Mouse (Mus musculus): Measurements from ENCODE around the gene Tmem98. TPM values are rescaled to one million over a fixed set of nuclear protein-coding genes. Genes with fewer than 3 reads are reported as not detected.

Tmem98 gene
- total and polyA plus RNA-seq, 3 experiments: 12.7 to 21.3 (median 18.4) TPM

DNA sequence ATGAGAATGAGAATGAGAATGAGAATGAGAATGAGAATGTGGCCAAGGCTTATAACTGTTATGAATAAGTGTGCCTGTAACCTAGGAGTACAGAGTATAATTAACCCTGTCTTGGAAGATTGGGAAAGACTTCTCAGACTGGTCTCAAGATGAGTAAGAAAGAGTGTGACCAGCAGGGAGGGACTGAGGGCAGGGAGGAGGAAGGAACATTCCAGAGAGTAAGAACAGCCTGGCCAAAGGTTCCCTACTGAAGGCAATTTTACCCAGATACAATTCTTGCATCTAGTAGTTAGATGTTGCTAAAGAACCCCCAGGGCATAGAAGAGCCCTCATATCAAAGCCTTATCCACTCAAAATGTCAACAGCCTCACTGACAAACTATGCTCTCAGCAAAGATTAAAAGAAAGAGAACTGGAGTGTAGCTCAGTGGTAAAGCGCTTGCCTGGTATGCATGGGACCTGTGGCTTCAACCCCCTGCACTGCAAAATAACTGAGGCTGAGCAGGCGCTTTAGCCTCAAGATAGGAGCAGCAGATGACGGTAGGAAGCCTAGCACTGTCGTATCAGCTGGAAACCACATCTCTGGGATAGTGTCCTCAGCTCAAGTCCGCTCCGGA, 37.3 kb upstream of the Tmem98 start:
- no peak for DNase-seq (ENCODE audit: extremely low read depth)
- dilution Hi-C loops (cut with MboI; ENCODE audit: extremely low pct_ligation_motif_present, extremely low pct_unique_long_range_greater_than_20kb, low sequenced_read_pairs): no loop called here
- Histone ChIP-seq H3K9ac (ENCODE audit: insufficient read depth, low read depth) (no peak overlapping the region), H3K4me3 (replicated peaks in 1 of 3; ENCODE audit: low read depth in 2 of 3, low read length in 2 of 3, poor library complexity in 1 of 3) (no peak overlapping the region), H3K9me3 (replicated peaks; ENCODE audit: low read length) (no peaks in the 10 kb centered on the region), H3K27me3 (replicated peaks) (no peaks in the 10 kb centered on the region), H3K4me1 (ENCODE audit: control insufficient read depth in 1 of 2, insufficient read depth in 2 of 2) (no peaks in the 10 kb centered on the region), H3K79me2 (replicated peaks; ENCODE audit: control insufficient read depth, extremely low read depth, insufficient read depth, poor library complexity, severe bottlenecking) (no peaks in the 10 kb centered on the region), H3K27ac (ENCODE audit: insufficient read depth, low read depth) (no peak overlapping the region), H3K36me3 (replicated peaks in 1 of 2; ENCODE audit: control insufficient read depth in 1 of 2, insufficient read depth in 1 of 2, low read length in 1 of 2) (peaks cover 0 to 3% of the 10 kb centered on the region in 2 experiments), H3K4me2 (ENCODE audit: insufficient read depth, low read depth, poor library complexity, severe bottlenecking) (no peak overlapping the region)
- in situ Hi-C loops (cut with MboI; ENCODE audit: low pct_ligation_motif_present, low pct_unique_long_range_greater_than_20kb, low sequenced_read_pairs): no loop called here
- TF ChIP-seq PAX5 (IDR thresholded peaks at IDR 0.05; ENCODE audit: low read length) (no peak), USF1 (IDR thresholded peaks at IDR 0.05; ENCODE audit: low read depth, low read length) (no peak), MAZ (IDR thresholded peaks at IDR 0.05; ENCODE audit: low read depth, low read length) (no peak), ZKSCAN1 (IDR thresholded peaks at IDR 0.05; ENCODE audit: borderline replicate concordance, low read depth, low read length) (no peak), POLR2A (IDR thresholded peaks at IDR 0.05; ENCODE audit: low read depth, low read length) (no peak), ZC3H11A (IDR thresholded peaks at IDR 0.05; ENCODE audit: low read depth, low read length) (no peak), TBP (conservative IDR thresholded peaks at IDR 0.05; ENCODE audit: low read depth, low read length) (no peak), NELFE (IDR thresholded peaks at IDR 0.05; ENCODE audit: low read depth, low read length) (no peak), GABPA (IDR thresholded peaks at IDR 0.05; ENCODE audit: insufficient replicate concordance, low read depth, low read length) (no peak), JUND (conservative IDR thresholded peaks at IDR 0.05; ENCODE audit: low read depth, low read length) (no peak), SMC3 (IDR thresholded peaks at IDR 0.05; ENCODE audit: low read depth, low read length) (no peak), RAD21 (IDR thresholded peaks at IDR 0.05; ENCODE audit: low read depth, low read length) (no peak), ETS1 (conservative IDR thresholded peaks at IDR 0.05; ENCODE audit: low read depth, low read length) (no peak), POLR2AphosphoS2 (IDR thresholded peaks at IDR 0.05; ENCODE audit: low read depth, low read length) (no peak)

DNA sequence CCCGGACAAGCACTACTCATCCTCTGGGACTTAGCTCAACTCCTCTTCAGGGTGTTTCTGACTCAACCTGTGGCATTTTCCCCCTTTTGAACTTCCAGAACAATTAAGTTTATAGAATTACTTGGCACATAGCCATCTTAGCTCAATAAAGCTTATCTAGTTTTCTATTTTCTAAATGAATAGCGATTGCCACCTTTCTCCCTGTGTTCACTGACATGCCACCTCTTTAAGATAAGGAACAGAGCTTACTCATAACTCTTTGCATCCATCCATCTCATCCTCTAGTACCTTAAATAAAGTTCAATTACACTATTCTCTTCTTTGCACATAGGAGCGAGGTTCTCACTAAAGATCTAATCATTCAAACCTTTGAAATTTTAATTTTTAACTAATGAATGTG, 34.4 kb upstream of the Tmem98 start:
- dilution Hi-C loops (cut with MboI; ENCODE audit: extremely low pct_ligation_motif_present, extremely low pct_unique_long_range_greater_than_20kb, low sequenced_read_pairs): no loop called here
- no peak for DNase-seq (ENCODE audit: extremely low read depth)
- TF ChIP-seq MAFK (IDR thresholded peaks at IDR 0.05; ENCODE audit: insufficient replicate concordance, low read length) (no peak), MEF2A (IDR thresholded peaks at IDR 0.05; ENCODE audit: borderline replicate concordance, low read depth, low read length) (no peak), TBP (conservative IDR thresholded peaks at IDR 0.05; ENCODE audit: low read depth, low read length) (no peak), POLR2AphosphoS2 (IDR thresholded peaks at IDR 0.05; ENCODE audit: low read depth, low read length) (no peak), NELFE (IDR thresholded peaks at IDR 0.05; ENCODE audit: low read depth, low read length) (no peak), RCOR1 (conservative IDR thresholded peaks at IDR 0.05; ENCODE audit: low read depth, low read length) (no peak), E2F4 (IDR thresholded peaks at IDR 0.05; ENCODE audit: insufficient replicate concordance, low read depth, low read length) (no peak), ELF1 (IDR thresholded peaks at IDR 0.05; ENCODE audit: low read depth, low read length) (no peak), MAZ (IDR thresholded peaks at IDR 0.05; ENCODE audit: low read depth, low read length) (no peak), SIN3A (IDR thresholded peaks at IDR 0.05; ENCODE audit: low read length) (no peak), NRF1 (IDR thresholded peaks at IDR 0.05; ENCODE audit: low read depth, low read length) (no peak), ZMIZ1 (IDR thresholded peaks at IDR 0.05; ENCODE audit: low read depth, low read length) (no peak), PAX5 (IDR thresholded peaks at IDR 0.05; ENCODE audit: low read length) (no peak), TCF12 (IDR thresholded peaks at IDR 0.05; ENCODE audit: low read depth, low read length) (no peak), CHD1 (IDR thresholded peaks at IDR 0.05; ENCODE audit: low read depth, low read length) (no peak), ZNF384 (IDR thresholded peaks at IDR 0.05; ENCODE audit: low read depth, low read length) (no peak), MYC (IDR thresholded peaks at IDR 0.05; ENCODE audit: low read depth, low read length) (no peak), HCFC1 (IDR thresholded peaks at IDR 0.05; ENCODE audit: low read depth, low read length) (no peak), GABPA (IDR thresholded peaks at IDR 0.05; ENCODE audit: insufficient replicate concordance, low read depth, low read length) (no peak), MAX (IDR thresholded peaks at IDR 0.05; ENCODE audit: low read length) (no peak)
- H3K4me1 ChIP-seq (ENCODE audit: control insufficient read depth in 1 of 2, insufficient read depth in 2 of 2): peaks cover 2 to 12% of the 10 kb centered on the region in 2 experiments; a peak in 3 of 4 replicates
- H3K27me3 ChIP-seq (replicated peaks): no peaks in the 10 kb centered on the region
- no peak overlapping the region for H3K9ac ChIP-seq (ENCODE audit: insufficient read depth, low read depth)
- no peak overlapping the region for H3K27ac ChIP-seq (ENCODE audit: insufficient read depth, low read depth)
- H3K4me3 ChIP-seq (replicated peaks in 1 of 3; ENCODE audit: low read depth in 2 of 3, low read length in 2 of 3, poor library complexity in 1 of 3): no peak overlapping the region
- no peaks in the 10 kb centered on the region for H3K79me2 ChIP-seq (replicated peaks; ENCODE audit: control insufficient read depth, extremely low read depth, insufficient read depth, poor library complexity, severe bottlenecking)
- H3K36me3 ChIP-seq (replicated peaks in 1 of 2; ENCODE audit: control insufficient read depth in 1 of 2, insufficient read depth in 1 of 2, low read length in 1 of 2): peaks cover 0 to 3% of the 10 kb centered on the region in 2 experiments
- H3K9me3 ChIP-seq (replicated peaks; ENCODE audit: low read length): no peaks in the 10 kb centered on the region
- no peak overlapping the region for H3K4me2 ChIP-seq (ENCODE audit: insufficient read depth, low read depth, poor library complexity, severe bottlenecking)
- in situ Hi-C loops (cut with MboI; ENCODE audit: low pct_ligation_motif_present, low pct_unique_long_range_greater_than_20kb, low sequenced_read_pairs): no loop called here
